Comparison of ENCODE assay signal across 9 mouse cellular contexts in the genomic region with DNA sequence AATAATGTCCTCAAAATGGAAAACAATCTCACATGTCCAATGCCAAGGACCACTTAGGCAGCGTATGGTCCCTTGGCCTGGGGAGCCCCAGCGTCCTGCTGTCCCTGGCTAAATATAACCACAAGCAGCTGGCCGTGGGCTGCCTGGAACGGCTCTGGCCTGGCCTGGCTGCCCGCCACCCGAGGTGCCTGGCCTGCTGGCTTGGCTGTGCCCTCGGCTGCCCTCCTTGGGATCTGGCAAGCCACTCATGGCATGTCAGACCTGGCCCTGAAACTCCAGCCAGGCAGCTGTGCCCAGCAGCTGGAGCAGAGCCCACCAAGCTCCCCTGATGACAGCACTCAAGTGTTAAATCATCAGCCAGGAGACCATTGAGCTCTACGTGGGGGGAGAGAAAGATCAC.
DNase-seq lines count a peak whose midpoint lies in the region; ATAC-seq lines count a peak whose summit lies in the region.
"Had no signal": no experiment of that assay in that cellular context is flagged by ENCODE, and none has a peak within 500 bp of the region (broad histone marks: within the 10 kb centered on the region; RNA-seq: fewer than 3 reads in every experiment).

No protein-coding gene starts in this region.

- 0 out of 2 replicates have a peak overlapping the region, but pooled peaks have one; percentile 6 for H3K27ac ChIP-seq in hindbrain, embryonic 10.5 days
- H3K27ac ChIP-seq in hindbrain, embryonic 14.5 days = no peak overlapping the region
- H3K27ac ChIP-seq: limb, embryonic 12.5 days had no signal

- no peaks in the 10 kb centered on the region for H3K36me3 ChIP-seq in hindbrain, embryonic 10.5 days
- no peaks in the 10 kb centered on the region for H3K36me3 ChIP-seq in hindbrain, embryonic 14.5 days (replicated peaks; ENCODE audit: control insufficient read depth, insufficient read depth)
- H3K36me3 ChIP-seq: limb, embryonic 12.5 days had no signal

- peaks cover 69% of the 10 kb centered on the region for H3K4me1 ChIP-seq in hindbrain, embryonic 10.5 days (replicated peaks)
- H3K4me1 ChIP-seq in hindbrain, embryonic 14.5 days (replicated peaks; ENCODE audit: control insufficient read depth, insufficient read depth, low read length) = peaks cover 65% of the 10 kb centered on the region

- no peaks in the 10 kb centered on the region for H3K9me3 ChIP-seq in hindbrain, embryonic 10.5 days
- H3K9me3 ChIP-seq in hindbrain, embryonic 14.5 days (ENCODE audit: control insufficient read depth, low read length) = no peaks in the 10 kb centered on the region
- H3K9me3 ChIP-seq: limb, embryonic 12.5 days had no signal

- no peak for ATAC-seq in hindbrain, embryonic 14.5 days (ENCODE audit: low FRiP score)
- ATAC-seq in activated CD4-positive, CD25-positive, alpha-beta regulatory T cell, adult 4 months = no peak

- 47% methylated on average over 8 of the region's 8 CpGs for WGBS in hindbrain, embryonic 10.5 days
- WGBS in hindbrain, embryonic 14.5 days = 34% methylated on average over 8 of the region's 8 CpGs

- peaks cover 33% of the 10 kb centered on the region for H3K27me3 ChIP-seq in hindbrain, embryonic 10.5 days (ENCODE audit: insufficient read depth, poor library complexity, severe bottlenecking)
- no peaks in the 10 kb centered on the region for H3K27me3 ChIP-seq in hindbrain, embryonic 14.5 days (ENCODE audit: control insufficient read depth, insufficient read depth, low read length)

- no peak overlapping the region for H3K9ac ChIP-seq in hindbrain, embryonic 14.5 days
- H3K9ac ChIP-seq: limb, embryonic 12.5 days had no signal

- H3K4me2 ChIP-seq in hindbrain, embryonic 14.5 days (replicated peaks) = no peak overlapping the region; the same call in 1 of the 2 replicates
- H3K4me2 ChIP-seq: limb, embryonic 12.5 days had no signal

- H3K4me3 ChIP-seq in hindbrain, embryonic 10.5 days = no peak overlapping the region
- H3K4me3 ChIP-seq in hindbrain, embryonic 14.5 days (replicated peaks; ENCODE audit: low read length) = no peak overlapping the region
- H3K4me3 ChIP-seq: limb, embryonic 12.5 days had no signal

- intact Hi-C loops in heart, postnatal 14 days (cut with DNase I) = loop anchor here (5.0 kb wide), 1 partner anchor 302 kb away; no protein-coding TSS in a partner anchor

- no peak for DNase-seq in hindbrain, embryonic 10.5 days (ENCODE audit: low spot score)
- DNase-seq in hindbrain, embryonic 14.5 days (ENCODE audit: low spot score) = no peak
- peak; percentile 77 for DNase-seq in Muller cell, postnatal 12 days (ENCODE audit: inconsistent ontology term)
- peak; percentile 90 to 94 for DNase-seq in cerebellum, postnatal 36 days
- DNase-seq in heart, postnatal 14 days = peak; percentile 82 to 91
- peak; percentile 52 to 84 for DNase-seq in lung, postnatal 4 days
- DNase-seq in embryo, embryonic 9.5 days (ENCODE audit: extremely low spot score) = no peak

Comparison
In these comparisons a context has a peak if more than half of its experiments do, and no peak if none do; other contexts are left out.
1. DNase-seq: peak in Muller cell, postnatal 12 days (single experiment), cerebellum, postnatal 36 days (2 of 2), heart, postnatal 14 days (2 of 2) and lung, postnatal 4 days (2 of 2); none in hindbrain, embryonic 10.5 days (single experiment), hindbrain, embryonic 14.5 days (single experiment) and embryo, embryonic 9.5 days (single experiment).